Mouse (Mus musculus) granulocyte monocyte progenitor cell, adult 5-6 weeks (primary cell): ENCODE results near the gene Myoc. TPM values are rescaled to one million over a fixed set of nuclear protein-coding genes. Genes with fewer than 3 reads are reported as not detected.
A peak's percentile ranks its signal among the peaks of the same experiment; 100 is the strongest.

Source experiments
- ATAC-seq: replicated peaks from 2 replicates; pipeline ENCODE4 v1.8.0; 2016; ENCODE audit warnings: mild to moderate bottlenecking, moderate TSS enrichment, inconsistent platforms; ENCODE audit not compliant: poor library complexity, severe bottlenecking
- total RNA-seq, 2 experiments: library from RNA; stranded (forward) in 1 of 2; stranded (reverse) in 1 of 2; fragments of 200-712, 200-1000 nt in 1 of 2; fragments of >200 nt in 1 of 2; fragmentation: Nextera tagmentation in 1 of 2; gene quantifications; 2 replicates each; pipeline ENCODE4 v1.2.3; 2014 to 2017

Myoc gene
- total RNA-seq, 2 experiments from 2014 or later: not detected

- ATAC-seq: peak; percentile 66
These were observed 7.2 kb downstream of the Myoc start for GRCm38 (mm10) chr1:162646083-162646686.

- no peak for ATAC-seq
These were observed 9.5 kb downstream of the Myoc start for GRCm38 (mm10) chr1:162648416-162648815.

- ATAC-seq: no peak
These were observed 19.2 kb downstream of the Myoc start, which contains the start of gene Myocos for GRCm38 (mm10) chr1:162658119-162658518. Myocos (minus strand) TSS chr1:162658219.

GRCm38 (mm10) chr1:162660276-162660860 lies 21.4 kb downstream of the Myoc start:
- ATAC-seq: no peak

GRCm38 (mm10) chr1:162664826-162665475 lies 26.0 kb downstream of the Myoc start:
- ATAC-seq: peak; percentile 93

GRCm38 (mm10) chr1:162665486-162666174 lies 26.7 kb downstream of the Myoc start:
- peak; percentile 57 for ATAC-seq

- no peak for ATAC-seq
These were observed 54.8 kb downstream of the Myoc start for GRCm38 (mm10) chr1:162693721-162694120.

- ATAC-seq: no peak
These were observed 58.9 kb downstream of the Myoc start for GRCm38 (mm10) chr1:162697866-162698265.

Other genes with a start within 250 kb of the Myoc start
- not detected in 2 replicates for gene Dnm3, start 161.1 kb upstream of the Myoc start, total RNA-seq (2014; fragmentation: Nextera tagmentation)
- not detected in 2 replicates for gene Dnm3, start 161.1 kb upstream of the Myoc start, total RNA-seq (2017)
- gene Mettl13, start 90.6 kb upstream of the Myoc start, total RNA-seq (2014; fragmentation: Nextera tagmentation): 13.5 and 17.7 TPM in 2 replicates
- gene Mettl13, start 90.6 kb upstream of the Myoc start, total RNA-seq (2017): 20.3 and 20.6 TPM in 2 replicates
- gene Vamp4, start 68.6 kb upstream of the Myoc start, total RNA-seq (2014; fragmentation: Nextera tagmentation): 27.1 and 31.9 TPM in 2 replicates
- 26.7 and 27.2 TPM in 2 replicates for gene Vamp4, start 68.6 kb upstream of the Myoc start, total RNA-seq (2017)
- not detected in 2 replicates for gene Myocos, start 19.1 kb downstream of the Myoc start, total RNA-seq (2014; fragmentation: Nextera tagmentation)
- gene Myocos, start 19.1 kb downstream of the Myoc start, total RNA-seq (2017): not detected in 2 replicates
- 226 and 227 TPM in 2 replicates for gene Prrc2c, start 101.4 kb downstream of the Myoc start, total RNA-seq (2014; fragmentation: Nextera tagmentation)
- 132 and 152 TPM in 2 replicates for gene Prrc2c, start 101.4 kb downstream of the Myoc start, total RNA-seq (2017)
- gene Fmo4, start 174.8 kb downstream of the Myoc start, total RNA-seq (2014; fragmentation: Nextera tagmentation): not detected in 2 replicates
- gene Fmo4, start 174.8 kb downstream of the Myoc start, total RNA-seq (2017): not detected in 2 replicates
- gene Fmo1, start 227.5 kb downstream of the Myoc start, total RNA-seq (2014; fragmentation: Nextera tagmentation): not detected in 2 replicates
- 0.10 TPM in 1 of 2 replicates, not detected in the other for gene Fmo1, start 227.5 kb downstream of the Myoc start, total RNA-seq (2017)